Comparison of ENCODE assay signal across 8 mouse cellular contexts in genomic region chr2:52036929-52037595, GRCm38 (mm10). TPM values are rescaled to one million over a fixed set of nuclear protein-coding genes. Genes with fewer than 3 reads are reported as not detected.
DNase-seq lines count a peak whose midpoint lies in the region; ATAC-seq lines count a peak whose summit lies in the region.

No protein-coding gene starts in this region.

- ATAC-seq in hindbrain, embryonic 11.5 days (ENCODE audit: low FRiP score) = peak; percentile 83
- ATAC-seq in midbrain, embryonic 12.5 days (ENCODE audit: low FRiP score, low read depth) = peak; percentile 82

- no peaks in the 10 kb centered on the region for H3K4me1 ChIP-seq in hindbrain, embryonic 11.5 days (replicated peaks; ENCODE audit: control insufficient read depth, insufficient read depth, low read length)
- peaks cover 16% of the 10 kb centered on the region for H3K4me1 ChIP-seq in midbrain, embryonic 12.5 days

- peak overlapping the region; percentile 32; the same call in 1 of the 2 replicates for H3K4me2 ChIP-seq in hindbrain, embryonic 11.5 days (replicated peaks; ENCODE audit: low read depth, low read length)
- H3K4me2 ChIP-seq in midbrain, embryonic 12.5 days (replicated peaks) = peak overlapping the region; percentile 63

- peak overlapping the region; percentile 35 for H3K4me3 ChIP-seq in hindbrain, embryonic 11.5 days (ENCODE audit: low read depth, low read length)
- no peak overlapping the region; the same call in 1 of the 2 replicates for H3K4me3 ChIP-seq in midbrain, embryonic 12.5 days

- H3K36me3 ChIP-seq in hindbrain, embryonic 11.5 days (ENCODE audit: control insufficient read depth, insufficient read depth, low read length) = no peaks in the 10 kb centered on the region
- H3K36me3 ChIP-seq in midbrain, embryonic 12.5 days = no peaks in the 10 kb centered on the region

- intact Hi-C loops in left cerebral cortex, postnatal 14 days (cut with DNase I) = no loop called here

- DNase-seq in embryo, embryonic 10 days (ENCODE audit: low spot score) = peak; percentile 23
- no peak for DNase-seq in embryo, embryonic 9.5 days (ENCODE audit: extremely low spot score)
- DNase-seq in ZHBTc4 (ENCODE audit: low read depth, low spot score) = peak; percentile 52
- peak; percentile 44 for DNase-seq in hindbrain, embryonic 11.5 days (ENCODE audit: low spot score)
- DNase-seq in left cerebral cortex, postnatal 14 days (ENCODE audit: low spot score in 2 of 2) = no peak
- DNase-seq in gastrocnemius, postnatal 25 days = no peak
- DNase-seq in right cerebral cortex, postnatal 36 days (ENCODE audit: low spot score in 2 of 2) = no peak

- WGBS in hindbrain, embryonic 11.5 days = 37% methylated on average over 10 of the region's 11 CpGs
- 28% methylated on average over 10 of the region's 11 CpGs for WGBS in midbrain, embryonic 12.5 days

- H3K9ac ChIP-seq in hindbrain, embryonic 11.5 days (ENCODE audit: low read depth, low read length) = no peak overlapping the region
- no peak overlapping the region for H3K9ac ChIP-seq in midbrain, embryonic 12.5 days (replicated peaks)

- no peaks in the 10 kb centered on the region for H3K27me3 ChIP-seq in hindbrain, embryonic 11.5 days (ENCODE audit: control insufficient read depth, insufficient read depth, low read length)
- H3K27me3 ChIP-seq in midbrain, embryonic 12.5 days = peaks cover under 1% of the 10 kb centered on the region; the same call in 1 of the 2 replicates

- no peaks in the 10 kb centered on the region for H3K9me3 ChIP-seq in hindbrain, embryonic 11.5 days (ENCODE audit: control insufficient read depth, low read length)
- H3K9me3 ChIP-seq in midbrain, embryonic 12.5 days = no peaks in the 10 kb centered on the region

- H3K27ac ChIP-seq in hindbrain, embryonic 11.5 days (ENCODE audit: low read depth, low read length) = no peak overlapping the region
- no peak overlapping the region for H3K27ac ChIP-seq in midbrain, embryonic 12.5 days (replicated peaks)

RNA-seq across cellular contexts. Expression of gene Tnfaip6, which starts 0.7 kb away (rescaled TPM):
- 30.1 and 31.2 TPM in 2 replicates for polyA plus RNA-seq in hindbrain, embryonic 11.5 days (2014; fragmentation: Nextera tagmentation; extraction: Ambion mirVana)
- polyA plus RNA-seq in midbrain, embryonic 12.5 days (2016; fragmentation: Nextera tagmentation; extraction: Ambion mirVana) = 14.1 and 19.6 TPM in 2 replicates
- total RNA-seq in left cerebral cortex, postnatal 14 days (2021) = 1 to 10 TPM; 1.0 to 1.2 TPM
- 1 to 10 TPM; 1.2 to 1.8 TPM for total RNA-seq in gastrocnemius, postnatal 25 days (2021)

RNA-seq across cellular contexts. Expression of gene Rif1, which starts 35.6 kb away (rescaled TPM):
- polyA plus RNA-seq in hindbrain, embryonic 11.5 days (2014; fragmentation: Nextera tagmentation; extraction: Ambion mirVana) = 46.7 and 47.7 TPM in 2 replicates
- 50.8 and 51.4 TPM in 2 replicates for polyA plus RNA-seq in midbrain, embryonic 12.5 days (2016; fragmentation: Nextera tagmentation; extraction: Ambion mirVana)
- 10 to 100 TPM; 22.1 to 23.4 TPM for total RNA-seq in left cerebral cortex, postnatal 14 days (2021)
- 10 to 100 TPM in 1 of 2 experiments, 1 to 10 TPM in 1; 9.0 to 10.4 TPM for total RNA-seq in gastrocnemius, postnatal 25 days (2021)

Comparison
In these comparisons a context has a peak if more than half of its experiments do, and no peak if none do; other contexts are left out.
1. DNase-seq: peak in embryo, embryonic 10 days (single experiment), ZHBTc4 (single experiment) and hindbrain, embryonic 11.5 days (single experiment); none in embryo, embryonic 9.5 days (single experiment), left cerebral cortex, postnatal 14 days (0 of 2), gastrocnemius, postnatal 25 days (single experiment) and right cerebral cortex, postnatal 36 days (0 of 2).